Mouse (Mus musculus) c-Kit-negative CD71-positive TER-119-positive erythroid progenitor cells, embryonic 14.5 days (primary cell): ENCODE results near the gene Sptbn1.

ENCODE experiments used
- DNase-seq: peaks from one replicate; pipeline ENCODE4 v3.0.0-alpha.2; 2013; ENCODE audit warnings: low read depth, low spot score

The Sptbn1 gene

DNA sequence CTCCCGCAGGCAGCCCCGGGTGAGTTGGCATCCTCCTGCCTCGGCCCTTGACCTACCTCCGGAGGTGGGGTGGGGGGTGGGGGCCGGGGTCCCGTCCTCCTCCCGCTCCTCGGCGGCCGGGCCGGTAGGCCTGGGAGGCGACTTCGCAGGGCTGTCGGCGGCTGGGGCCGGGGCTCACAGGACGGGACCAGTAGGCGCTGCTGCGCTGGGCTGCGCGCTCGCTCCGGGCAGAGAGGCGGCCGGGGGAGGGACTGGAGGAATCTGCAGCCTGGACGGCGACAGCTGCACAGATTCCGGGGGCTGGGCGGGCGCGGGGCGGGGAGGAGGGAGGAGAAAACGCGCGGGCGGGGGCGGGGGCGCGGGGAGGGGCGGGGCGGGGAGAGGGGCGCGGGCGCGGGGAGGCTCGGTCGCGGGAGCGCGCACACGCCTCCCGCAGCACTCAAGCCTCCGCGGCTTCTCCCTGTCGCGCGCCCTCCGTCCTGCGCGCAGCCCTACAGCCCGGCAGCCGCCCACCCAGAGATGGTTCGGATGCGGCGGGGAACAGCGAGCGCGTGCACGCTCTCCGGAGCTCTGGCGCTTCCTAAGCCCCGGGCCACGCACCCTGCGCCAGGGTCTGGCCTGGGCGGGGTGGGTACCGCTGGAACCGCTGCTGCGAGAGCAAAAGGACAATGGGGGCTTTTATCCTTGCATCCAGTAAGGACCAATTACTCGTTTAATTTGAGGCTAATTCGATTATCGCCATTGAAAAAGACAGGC is at the start of gene Sptbn1:
Gene Sptbn1 (minus strand): TSS at position 284 of the 756 bp plus-strand sequence.
- no peak for DNase-seq

DNA sequence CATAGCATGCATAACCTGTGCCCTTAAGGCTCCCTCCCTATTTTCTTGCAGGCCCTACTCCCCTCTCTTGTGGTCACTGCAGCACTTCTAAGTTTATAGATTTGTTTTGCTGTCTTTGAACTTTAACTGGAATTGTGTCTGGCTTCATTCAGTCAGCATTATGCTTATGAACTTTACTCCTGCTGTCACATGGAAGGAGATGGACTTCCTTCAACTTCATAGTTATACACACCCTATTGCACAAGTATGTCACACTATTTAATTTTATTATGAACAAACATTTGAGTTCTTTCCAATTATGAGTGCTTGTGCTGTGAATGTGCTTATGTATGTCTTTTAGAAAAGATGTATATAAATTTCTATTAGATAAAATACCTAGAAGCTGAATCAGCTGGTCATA is 26.3 kb upstream of the Sptbn1 start:
- no peak for DNase-seq

DNA sequence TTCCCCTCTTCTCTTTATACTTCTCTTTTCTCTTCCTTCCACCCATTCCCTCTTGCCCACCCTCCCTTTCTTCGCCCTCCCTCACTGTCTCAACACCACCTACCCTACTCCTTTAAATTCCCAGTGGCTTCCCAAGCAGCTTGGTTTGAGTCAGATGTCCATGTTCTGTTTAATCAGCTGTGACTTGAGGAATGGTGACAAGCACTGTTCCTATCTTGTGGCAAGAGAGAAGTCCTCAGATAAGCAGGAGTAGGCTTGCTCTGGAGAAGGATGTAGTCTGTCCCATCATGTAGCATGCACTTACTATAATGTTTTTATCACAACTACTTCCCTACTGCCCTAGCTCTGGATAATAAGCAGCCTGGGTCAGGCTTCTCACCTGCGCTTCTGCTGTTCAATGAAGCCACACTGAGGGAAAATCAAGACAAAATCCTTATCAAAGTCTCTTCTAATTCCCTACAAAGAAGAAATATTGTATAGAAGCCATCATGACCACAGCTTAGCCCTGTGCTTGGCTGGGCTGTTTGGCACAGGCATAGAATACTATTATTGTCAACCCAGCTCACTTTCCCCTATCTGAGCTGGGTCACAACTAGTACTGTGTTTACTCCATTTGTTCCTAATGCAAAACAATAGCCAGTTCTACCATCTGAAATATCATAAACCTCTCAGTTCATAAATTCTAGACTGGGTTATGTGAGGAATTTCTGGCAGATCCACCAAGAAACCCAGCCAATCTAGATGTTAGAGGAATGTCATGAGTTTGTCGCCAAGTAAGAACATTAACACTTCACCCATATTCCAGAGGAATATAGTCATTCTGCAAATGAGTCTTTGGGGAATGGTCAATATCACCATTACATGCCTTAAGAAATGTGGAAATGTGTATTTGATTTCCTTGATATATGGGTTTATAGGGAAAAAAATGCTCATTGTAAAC is 24.5 kb upstream of the Sptbn1 start:
- no peak for DNase-seq

DNA sequence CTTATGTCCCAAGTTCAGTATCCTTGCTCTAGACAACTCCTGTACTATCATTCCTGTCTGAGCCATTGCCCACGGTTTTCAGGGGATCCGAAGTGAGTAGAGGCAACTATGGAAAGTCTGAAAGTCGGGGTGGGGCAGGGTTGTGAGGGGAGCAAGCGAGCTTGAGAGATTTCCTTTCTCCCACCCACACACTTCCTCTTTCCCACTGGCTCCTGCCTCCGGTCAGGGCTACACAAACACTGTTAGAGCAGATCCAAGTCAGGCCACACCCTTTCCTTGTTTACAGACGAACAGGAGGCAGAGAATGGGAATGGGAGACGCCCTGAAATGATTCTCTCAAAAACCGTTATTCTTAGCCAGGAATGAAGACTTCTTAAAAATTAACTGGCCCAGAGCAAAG is 23.2 kb upstream of the Sptbn1 start:
- DNase-seq, result no peak

DNA sequence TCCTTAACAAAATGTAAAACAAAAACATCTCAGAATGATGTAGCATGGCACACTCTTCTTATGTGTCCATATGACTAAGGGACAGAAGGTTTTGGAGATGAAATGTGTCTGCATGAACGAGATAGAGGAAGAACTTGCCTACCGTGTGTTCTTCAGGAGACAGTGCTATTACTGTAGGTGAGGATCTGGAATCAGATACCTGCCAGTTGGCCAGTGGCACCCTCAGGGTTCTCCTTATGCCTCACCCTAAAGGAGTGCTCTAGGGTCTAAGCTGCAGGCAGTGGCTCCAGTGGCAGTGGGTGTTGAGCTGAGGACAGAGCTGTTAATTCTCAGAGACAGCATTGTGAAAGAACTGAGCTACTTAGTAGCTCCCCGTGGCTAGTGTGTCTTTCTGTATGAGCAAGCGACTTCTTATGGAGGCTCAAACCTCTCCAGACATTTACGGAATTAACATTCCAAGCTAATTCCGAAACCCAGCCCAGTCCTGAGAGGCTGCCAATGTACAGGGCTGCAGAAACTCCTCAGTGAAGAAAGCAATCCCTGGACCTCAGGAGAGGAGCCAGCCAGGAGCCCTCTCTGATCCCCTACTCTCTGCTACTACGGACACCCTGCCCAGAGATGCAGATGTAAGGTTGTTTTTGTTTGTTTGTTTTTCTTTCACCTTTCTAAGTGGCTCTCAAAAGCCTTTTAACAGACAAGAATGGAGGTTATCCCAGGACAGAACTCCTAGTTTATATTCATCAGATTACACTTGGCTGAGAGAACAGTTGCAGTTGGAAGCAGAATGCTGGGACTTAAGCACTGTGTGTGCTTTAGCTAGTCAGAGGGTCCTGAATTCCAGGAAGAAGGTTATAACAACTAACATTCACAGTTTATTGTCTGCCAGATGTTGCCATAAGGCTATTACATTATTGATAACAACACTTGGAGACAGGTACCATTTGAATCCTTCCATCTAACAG is 21.8 kb upstream of the Sptbn1 start:
- no peak for DNase-seq

- DNase-seq, result no peak
These were observed 20.1 kb upstream of the Sptbn1 start for GRCm38 (mm10) chr11:30288075-30288474.

GRCm38 (mm10) chr11:30283710-30284109 is 15.7 kb upstream of the Sptbn1 start:
- no peak for DNase-seq

GRCm38 (mm10) chr11:30281096-30281495 is 13.1 kb upstream of the Sptbn1 start:
- no peak for DNase-seq

DNA sequence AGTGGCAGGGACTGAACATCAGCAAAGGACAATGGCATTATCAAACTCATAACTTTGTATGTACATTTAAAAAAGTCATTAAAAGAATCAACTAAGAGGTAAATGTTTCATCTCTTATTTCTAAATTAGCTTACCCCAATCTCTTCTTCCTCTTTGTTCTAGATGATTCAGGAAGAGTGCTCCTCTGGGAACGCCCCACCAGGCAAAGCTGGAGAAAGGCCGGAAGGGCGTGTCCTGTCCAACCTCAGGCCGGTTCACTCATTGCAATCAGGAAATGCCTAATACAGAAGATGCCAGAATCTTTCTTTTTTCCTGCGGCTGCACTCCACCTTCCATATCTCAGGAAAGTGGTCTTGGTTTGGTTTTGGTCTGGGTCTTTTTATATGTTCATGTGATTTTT is 11.3 kb upstream of the Sptbn1 start:
- DNase-seq, result no peak

DNA sequence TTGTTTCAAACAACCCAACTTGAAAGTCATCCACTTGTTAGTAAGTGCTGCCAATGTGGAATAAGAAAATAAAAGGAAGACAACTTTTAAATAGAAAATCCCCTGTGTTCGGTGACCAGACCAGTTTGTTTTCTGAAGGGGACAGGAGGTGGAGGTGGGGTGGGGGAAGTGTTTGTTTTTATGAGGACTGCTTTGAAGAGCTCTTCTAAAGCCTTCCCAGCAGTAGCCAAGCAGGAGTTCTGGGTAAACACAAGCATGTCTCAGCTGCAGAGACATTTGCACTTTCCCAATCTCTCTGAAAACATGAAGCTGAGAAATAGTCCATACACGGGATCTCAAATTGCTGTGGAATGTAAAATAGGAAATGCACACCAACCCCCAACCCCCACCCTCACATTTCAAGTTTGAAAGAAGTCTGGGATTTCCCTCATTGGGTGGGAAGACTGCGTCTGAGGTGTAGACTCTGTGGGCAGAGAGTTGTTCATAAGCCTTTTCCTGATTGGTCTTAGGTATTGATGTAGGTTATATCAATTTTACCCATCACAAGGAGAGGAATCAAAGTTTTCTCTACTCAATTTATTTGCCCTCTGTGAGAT is 7.6 kb upstream of the Sptbn1 start:
- no peak for DNase-seq

GRCm38 (mm10) chr11:30269524-30269923 is 1.5 kb upstream of the Sptbn1 start:
- no peak for DNase-seq

- no peak for DNase-seq
These were observed 837 bp upstream of the Sptbn1 start for GRCm38 (mm10) chr11:30268648-30269375.

DNA sequence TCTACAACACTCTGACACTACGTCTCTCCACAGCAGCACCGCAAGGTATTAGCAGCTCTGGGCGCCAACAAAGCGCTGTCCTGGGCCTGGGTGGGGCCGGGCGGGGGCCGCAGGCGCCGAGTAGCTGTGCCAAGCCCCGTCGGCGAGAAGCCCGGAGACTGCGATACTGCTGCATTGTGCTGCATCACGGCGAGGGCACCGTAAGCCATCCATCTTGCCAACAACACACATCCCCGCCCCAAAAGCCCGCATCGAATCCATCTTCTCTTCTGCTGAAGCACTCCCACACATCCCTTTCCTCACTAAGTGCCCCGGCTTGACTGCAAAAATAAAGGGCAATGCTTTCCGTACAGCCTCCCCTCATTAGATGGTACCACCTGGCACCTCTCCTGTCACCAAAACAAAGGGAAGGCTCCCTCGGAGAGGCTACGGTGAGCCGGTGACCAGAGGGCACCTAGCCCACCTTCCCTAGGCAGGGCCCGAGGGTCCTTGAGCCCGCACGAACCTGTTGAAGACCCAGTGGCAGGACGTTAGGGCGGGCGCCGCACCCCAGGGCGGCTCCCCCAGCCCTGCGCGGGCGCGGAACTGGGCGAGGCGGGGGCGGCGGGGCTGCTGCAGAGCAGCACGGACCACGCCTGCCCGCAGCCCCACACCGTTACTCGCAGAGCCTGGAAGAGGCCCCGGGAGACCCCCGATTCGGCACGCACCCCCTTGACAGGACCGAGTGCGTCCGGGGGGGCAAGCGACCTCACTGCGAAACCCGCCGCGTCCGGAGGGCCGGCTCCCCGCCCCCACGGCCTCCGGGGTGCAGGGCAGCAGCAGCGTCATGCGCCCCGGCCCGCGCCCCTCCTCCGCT is 711 bp downstream of the Sptbn1 start:
- no peak for DNase-seq

- DNase-seq, result no peak
These were observed 1.3 kb downstream of the Sptbn1 start for GRCm38 (mm10) chr11:30266691-30267035.

DNA sequence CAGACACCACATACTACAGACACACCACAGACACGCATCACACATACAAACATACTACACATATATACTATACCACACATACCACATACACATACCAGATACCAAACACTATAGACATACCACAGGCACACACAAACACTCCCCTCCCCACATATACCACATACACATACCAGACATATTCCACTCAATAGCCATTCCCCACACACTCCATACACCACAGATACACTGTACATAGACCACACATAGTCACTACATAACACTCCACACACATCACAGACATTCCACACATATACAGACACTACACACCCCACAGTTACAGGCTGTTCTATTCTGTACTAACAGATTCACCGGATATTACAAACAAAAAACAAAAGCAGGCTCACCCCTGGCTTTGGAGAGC is 2.3 kb downstream of the Sptbn1 start:
- no peak for DNase-seq

DNA sequence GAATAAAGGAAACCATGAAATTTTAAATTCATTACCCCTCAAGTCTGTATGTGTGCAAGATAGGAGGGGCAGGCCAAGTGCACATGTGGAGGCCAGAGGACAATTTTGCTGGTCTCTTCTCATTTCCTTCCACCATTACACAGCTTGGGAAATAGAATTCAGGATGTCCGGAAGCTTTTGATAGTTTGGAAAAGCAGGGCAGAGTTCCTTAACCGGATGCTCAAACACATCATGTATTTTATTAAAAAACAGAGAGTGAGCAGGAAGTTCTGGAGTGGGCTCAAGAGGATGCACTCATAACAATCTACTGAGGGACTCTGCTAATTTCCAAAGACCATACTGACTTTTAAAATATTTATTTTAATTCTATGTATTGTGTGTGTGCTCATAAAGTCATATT is 4.3 kb downstream of the Sptbn1 start:
- no peak for DNase-seq

- DNase-seq, result no peak
These were observed 9.1 kb downstream of the Sptbn1 start for GRCm38 (mm10) chr11:30258739-30259350.

GRCm38 (mm10) chr11:30257812-30258211 is 10.2 kb downstream of the Sptbn1 start:
- no peak for DNase-seq

GRCm38 (mm10) chr11:30257085-30257484 is 10.9 kb downstream of the Sptbn1 start:
- DNase-seq, result no peak
